Mouse (Mus musculus) spleen, postnatal 10 days (tissue): ENCODE results near the gene Rapgef1.
"Not testable (repeated sequence)": the region's sequence is repeated elsewhere in the genome, so short reads cannot be mapped to it uniquely, and the experiment has no call there.

ENCODE experiments used
- DNase-seq, 2 experiments: peaks; one replicate each; pipeline ENCODE4 v3.0.0; 2021 to 2022; ENCODE audit warnings: low spot score in 2 of 2

Rapgef1 gene

GRCm38 (mm10) chr2:29739368-29739767 lies 119.8 kb downstream of the Rapgef1 start:
- DNase-seq: peak in 1 of 2 experiments; percentile 61

GRCm38 (mm10) chr2:29741207-29741606 lies 121.7 kb downstream of the Rapgef1 start:
- DNase-seq: no peak

GRCm38 (mm10) chr2:29744256-29744655 lies 124.7 kb downstream of the Rapgef1 start:
- no peak for DNase-seq

GRCm38 (mm10) chr2:29747188-29747782 lies 127.8 kb downstream of the Rapgef1 start:
- DNase-seq: no peak

- DNase-seq: peak in 1 of 2 experiments; percentile 54
These were observed 128.3 kb downstream of the Rapgef1 start for GRCm38 (mm10) chr2:29747852-29748251.

- DNase-seq: no peak
These were observed 129.0 kb downstream of the Rapgef1 start for GRCm38 (mm10) chr2:29748499-29748898.

- no peak for DNase-seq
These were observed 132.0 kb downstream of the Rapgef1 start, which contains the start of gene Gm13420 for GRCm38 (mm10) chr2:29751497-29751896. Gene Gm13420 (minus strand): TSS chr2:29751685.

- no peak for DNase-seq
These were observed 132.9 kb downstream of the Rapgef1 start for GRCm38 (mm10) chr2:29752397-29752796.

- no peak for DNase-seq
These were observed 136.2 kb downstream of the Rapgef1 start for GRCm38 (mm10) chr2:29755693-29756092.

- DNase-seq: peak; percentile 54 to 79
These were observed 145.3 kb downstream of the Rapgef1 start for GRCm38 (mm10) chr2:29764831-29765230.

GRCm38 (mm10) chr2:29767976-29768709 lies 148.6 kb downstream of the Rapgef1 start:
- no peak for DNase-seq

- DNase-seq: no peak
These were observed 149.4 kb downstream of the Rapgef1 start for GRCm38 (mm10) chr2:29768901-29769300.

- DNase-seq: peak in 1 of 2 experiments; percentile 33
These were observed 150.6 kb downstream of the Rapgef1 start for GRCm38 (mm10) chr2:29770162-29770561.

GRCm38 (mm10) chr2:29771611-29772461 lies 152.3 kb downstream of the Rapgef1 start:
- DNase-seq: no peak

- no peak for DNase-seq
These were observed 153.8 kb downstream of the Rapgef1 start for GRCm38 (mm10) chr2:29773323-29773722.

- not testable (repeated sequence) for DNase-seq
These were observed 161.7 kb downstream of the Rapgef1 start for GRCm38 (mm10) chr2:29781256-29781655.

- no peak for DNase-seq
These were observed 164.8 kb downstream of the Rapgef1 start for GRCm38 (mm10) chr2:29784290-29784689.

GRCm38 (mm10) chr2:29787104-29787917 lies 167.8 kb downstream of the Rapgef1 start, which contains the start of gene Coq4:
Gene Coq4 (plus strand): TSS chr2:29787493.
- peak; percentile 82 to 91 for DNase-seq

- peak; percentile 82 to 90 for DNase-seq
These were observed 168.6 kb downstream of the Rapgef1 start, which contains the start of gene Trub2 for GRCm38 (mm10) chr2:29787937-29788681. Gene Trub2 (minus strand): TSS chr2:29788502.
